Mouse (Mus musculus) midbrain, embryonic 10.5 days (tissue): ENCODE measurements around the gene Ctsk. TPM values are rescaled to one million over a fixed set of nuclear protein-coding genes. Genes with fewer than 3 reads are reported as not detected.

ENCODE experiments used
- DNase-seq: peaks from one replicate; pipeline ENCODE4 v3.0.0-alpha.2; 2017; ENCODE audit warnings: low spot score
- H3K27ac ChIP-seq: fragments of 300-500 bp; sonication (generic); replicated peaks from 2 replicates; pipeline ENCODE4 v1.5.1; 2016; ENCODE audit warnings: mild to moderate bottlenecking
- H3K27me3 ChIP-seq: fragments of 300-500 bp; sonication (generic); 2 replicates; pipeline ENCODE4 v1.6.1; 2016; ENCODE audit warnings: low read depth, mild to moderate bottlenecking; ENCODE audit not compliant: poor library complexity, severe bottlenecking
- H3K36me3 ChIP-seq: fragments of 300-500 bp; sonication (generic); 2 replicates; pipeline ENCODE4 v1.6.1; 2016; ENCODE audit warnings: mild to moderate bottlenecking, moderate library complexity
- H3K4me1 ChIP-seq: fragments of 300-500 bp; sonication (generic); 2 replicates; pipeline ENCODE4 v1.6.1; 2016
- H3K4me3 ChIP-seq: fragments of 300-500 bp; sonication (generic); 2 replicates; pipeline ENCODE4 v1.5.1; 2016; ENCODE audit warnings: mild to moderate bottlenecking, moderate library complexity
- H3K9me3 ChIP-seq: fragments of 300-500 bp; sonication (generic); replicated peaks from 2 replicates; pipeline ENCODE4 v1.6.1; 2016; ENCODE audit warnings: mild to moderate bottlenecking
- WGBS: fragments of 180-500 bp; shearing (Covaris S2); methylation state at CpG from one replicate; pipeline ENCODE4 v1.1.7; 2016; 5-methylcytosine and 5-hydroxymethylcytosine counted together
- polyA plus RNA-seq: library from polyadenylated mRNA; unstranded; fragments of >200 nt; fragmentation: Nextera tagmentation; extraction: Ambion mirVana; gene quantifications from 2 replicates; pipeline ENCODE4 v1.2.1, GENCODE M21; 2016

Ctsk gene
- polyA plus RNA-seq, 1 experiment from 2014 or later = 2.4 TPM

DNA sequence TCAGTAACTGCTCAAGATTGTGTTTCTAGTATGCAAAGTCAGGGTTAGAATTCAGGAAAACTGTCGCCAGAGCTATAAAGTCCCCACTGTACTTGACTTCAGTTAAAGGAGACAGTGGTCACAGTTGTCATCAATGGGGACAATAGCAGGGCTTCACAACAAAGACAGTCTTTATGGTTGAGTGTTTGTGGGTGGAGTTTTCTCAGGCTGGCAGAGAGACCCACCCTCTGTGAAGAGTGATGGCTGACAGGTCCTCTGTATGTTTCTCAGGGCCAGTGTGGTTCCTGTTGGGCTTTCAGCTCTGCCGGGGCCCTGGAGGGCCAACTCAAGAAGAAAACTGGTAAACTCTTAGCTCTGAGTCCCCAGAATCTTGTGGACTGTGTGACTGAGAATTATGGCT lies 3.3 kb downstream of the Ctsk start:
- Histone ChIP-seq H3K9me3 (no peaks in the 10 kb centered on the region), H3K27me3 (no peaks in the 10 kb centered on the region), H3K4me3 (no peak overlapping the region), H3K27ac (no peak overlapping the region), H3K36me3 (0 out of 2 replicates have a peak, but pooled peaks cover 3% of the 10 kb centered on the region), H3K4me1 (peaks cover 4% of the 10 kb centered on the region; the same call in 1 of the 2 replicates)
- 66% methylated on average over 2 of the region's 2 CpGs for WGBS
- DNase-seq = no peak

DNA sequence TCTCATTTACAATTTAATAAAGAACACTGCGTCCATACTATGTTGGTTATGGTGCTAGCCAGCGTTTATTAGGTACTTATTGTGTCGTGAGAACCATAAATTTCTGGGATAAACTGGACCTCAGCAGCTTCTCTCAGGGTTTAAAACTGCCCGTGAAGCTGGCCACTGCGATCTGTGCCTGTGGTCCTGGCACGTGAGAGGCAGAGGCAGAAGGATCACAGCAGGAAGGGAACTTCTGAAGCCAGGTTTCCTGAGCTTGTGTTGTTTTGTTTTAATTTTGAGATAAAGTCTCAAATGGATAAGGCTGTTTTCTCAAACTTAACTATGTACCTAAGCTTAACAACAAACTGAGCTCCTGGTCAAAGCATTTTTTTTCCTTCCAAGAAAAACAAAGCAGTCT lies 10.3 kb downstream of the Ctsk start:
- WGBS = 79% methylated on average over 6 of the region's 6 CpGs
- DNase-seq = no peak
- H3K4me3 ChIP-seq = no peak overlapping the region

DNA sequence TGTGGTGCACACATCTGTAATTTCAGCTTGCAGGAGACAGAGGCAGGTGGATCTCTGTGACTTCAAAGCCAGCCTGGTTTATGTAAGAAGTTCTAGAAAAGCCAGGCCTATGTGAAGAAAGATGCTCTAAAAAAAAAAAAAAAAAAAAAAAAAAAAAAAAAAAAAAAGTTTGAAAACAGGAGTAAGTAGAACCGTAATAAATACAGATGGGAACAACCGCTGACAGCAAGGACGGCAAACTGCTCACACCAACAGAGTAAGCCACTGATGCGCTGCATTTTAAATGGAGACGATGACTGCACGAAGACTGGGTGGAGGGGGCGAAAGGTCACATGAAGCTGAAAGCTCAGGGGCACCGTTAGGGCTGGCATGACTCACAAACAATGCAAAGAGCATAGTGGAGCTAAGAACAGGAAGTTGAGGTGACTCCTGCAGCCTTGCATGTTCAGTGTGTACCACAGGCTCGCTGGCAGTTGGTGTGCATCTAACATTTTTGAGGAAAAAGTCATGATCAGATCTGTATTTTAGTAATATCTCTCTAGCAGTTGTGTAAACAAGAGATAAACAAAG lies 12.6 kb downstream of the Ctsk start:
- H3K4me3 ChIP-seq = no peak overlapping the region
- no peak overlapping the region for H3K27ac ChIP-seq
- H3K27me3 ChIP-seq = no peaks in the 10 kb centered on the region
- DNase-seq = no peak
- 81% methylated on average over 9 of the region's 9 CpGs for whole genome bisulfite sequencing
- H3K4me1 ChIP-seq = peaks cover 3% of the 10 kb centered on the region; the same call in 1 of the 2 replicates
- H3K36me3 ChIP-seq = 0 out of 2 replicates have a peak, but pooled peaks cover under 1% of the 10 kb centered on the region
- no peaks in the 10 kb centered on the region for H3K9me3 ChIP-seq

More for the DNA sequence above, 10.3 kb downstream of the Ctsk start:
- Histone ChIP-seq H3K27me3 (no peaks in the 10 kb centered on the region), H3K9me3 (no peaks in the 10 kb centered on the region), H3K36me3 (0 out of 2 replicates have a peak, but pooled peaks cover 3% of the 10 kb centered on the region), H3K27ac (no peak overlapping the region), H3K4me1 (peaks cover 3% of the 10 kb centered on the region; the same call in 1 of the 2 replicates)

DNA sequence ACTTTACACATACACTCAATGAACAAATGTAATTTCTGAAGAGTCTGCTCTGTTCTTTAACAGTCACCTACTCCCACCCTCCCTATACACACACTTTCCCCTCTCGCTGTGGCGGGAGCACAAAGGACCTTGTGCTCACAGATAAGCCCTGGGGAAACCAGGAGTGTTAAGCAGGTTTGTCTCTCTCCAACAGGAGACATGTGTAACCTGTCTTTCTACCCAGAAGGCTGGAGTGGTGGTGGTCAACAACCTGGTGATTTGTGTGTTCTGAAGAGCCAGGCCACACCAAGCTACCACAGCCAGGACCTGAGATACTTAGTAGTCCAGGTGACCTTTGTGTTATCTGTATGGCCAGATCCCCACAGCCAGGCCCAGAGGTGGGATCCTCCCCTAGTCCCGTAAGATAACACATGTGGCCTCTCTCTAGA lies 17.6 kb downstream of the Ctsk start:
- no peaks in the 10 kb centered on the region for H3K36me3 ChIP-seq
- DNase-seq = no peak
- H3K4me1 ChIP-seq = peaks cover 6% of the 10 kb centered on the region; the same call in 1 of the 2 replicates
- no peak overlapping the region for H3K27ac ChIP-seq
- no peaks in the 10 kb centered on the region for H3K9me3 ChIP-seq
- WGBS = 90% methylated on average over 3 of the region's 3 CpGs
- no peak overlapping the region for H3K4me3 ChIP-seq
- H3K27me3 ChIP-seq = no peaks in the 10 kb centered on the region

DNA sequence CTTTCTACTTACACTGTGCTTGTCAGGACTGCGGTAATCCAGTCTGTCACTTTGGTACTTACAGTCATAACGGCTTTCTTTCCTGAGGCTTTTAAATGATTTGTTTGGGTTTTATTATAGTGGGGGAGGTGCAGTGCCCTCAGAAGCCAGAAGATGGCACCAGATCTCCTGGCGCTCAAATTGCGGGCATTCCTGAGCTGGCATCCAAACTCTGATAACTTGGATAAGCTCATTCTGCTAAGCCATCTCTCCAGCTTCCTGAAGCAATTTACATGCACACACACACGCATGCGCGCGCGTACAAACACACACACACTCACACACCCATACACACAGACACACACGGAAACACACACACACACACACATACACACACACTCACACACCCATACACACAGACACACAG lies 18.4 kb downstream of the Ctsk start:
- 34% methylated on average over 10 of the region's 10 CpGs for WGBS
- peak overlapping the region; percentile 42; the same call in 1 of the 2 replicates for H3K27ac ChIP-seq
- no peak overlapping the region for H3K4me3 ChIP-seq
- no peaks in the 10 kb centered on the region for H3K9me3 ChIP-seq
- H3K36me3 ChIP-seq = no peaks in the 10 kb centered on the region
- DNase-seq = peak; percentile 69
- no peaks in the 10 kb centered on the region for H3K27me3 ChIP-seq
- peaks cover 3% of the 10 kb centered on the region; the same call in 1 of the 2 replicates for H3K4me1 ChIP-seq

DNA sequence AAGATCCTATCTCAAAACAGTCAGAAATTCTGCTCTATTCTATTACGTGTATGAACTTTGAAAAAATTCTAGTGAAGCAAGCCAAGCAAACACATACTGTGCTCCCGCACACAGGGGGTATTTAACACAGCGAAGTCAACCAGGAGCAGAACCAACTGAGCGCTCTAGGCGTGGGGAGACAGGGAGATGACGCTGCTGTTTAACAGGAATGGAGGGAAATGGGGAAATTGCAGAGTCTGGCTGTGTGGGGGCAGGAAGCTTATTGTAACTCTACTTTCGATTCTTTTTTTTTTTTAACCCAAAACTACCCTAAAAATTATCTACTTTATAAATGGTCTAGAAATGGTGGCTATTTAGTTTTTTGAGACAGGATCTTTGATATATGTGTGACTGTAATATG lies 19.8 kb downstream of the Ctsk start:
- peaks cover 3% of the 10 kb centered on the region; the same call in 1 of the 2 replicates for H3K4me1 ChIP-seq
- no peak for DNase-seq
- no peaks in the 10 kb centered on the region for H3K9me3 ChIP-seq
- H3K27me3 ChIP-seq = no peaks in the 10 kb centered on the region
- H3K4me3 ChIP-seq = no peak overlapping the region
- 85% methylated on average over 7 of the region's 7 CpGs for WGBS
- H3K36me3 ChIP-seq = no peaks in the 10 kb centered on the region
- H3K27ac ChIP-seq = no peak overlapping the region

DNA sequence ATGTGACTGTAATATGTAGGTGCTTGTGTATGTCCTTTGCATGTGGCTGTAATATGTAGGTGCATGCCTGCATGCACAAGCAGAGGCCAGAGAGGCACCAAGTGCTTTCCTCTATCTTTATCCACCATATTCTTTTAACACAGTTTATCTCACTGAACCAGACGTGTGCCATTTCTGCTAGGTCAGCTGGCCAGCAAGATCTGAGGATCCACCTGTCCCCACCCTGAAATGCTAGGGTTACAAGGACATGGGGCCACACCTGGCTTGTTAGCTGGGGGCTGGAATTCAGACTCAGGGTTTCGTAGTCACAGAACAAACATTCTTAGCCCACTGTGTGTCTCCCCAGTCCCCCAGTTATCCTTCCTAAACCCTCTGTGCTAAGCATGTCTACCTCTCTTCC lies 20.3 kb downstream of the Ctsk start:
- no peaks in the 10 kb centered on the region for H3K27me3 ChIP-seq
- no peaks in the 10 kb centered on the region for H3K36me3 ChIP-seq
- H3K4me3 ChIP-seq = no peak overlapping the region
- 76% methylated on average over 2 of the region's 2 CpGs for WGBS
- H3K27ac ChIP-seq = peak overlapping the region; percentile 28; the same call in 1 of the 2 replicates
- no peak for DNase-seq
- peaks cover 3% of the 10 kb centered on the region; the same call in 1 of the 2 replicates for H3K4me1 ChIP-seq
- H3K9me3 ChIP-seq = no peaks in the 10 kb centered on the region

DNA sequence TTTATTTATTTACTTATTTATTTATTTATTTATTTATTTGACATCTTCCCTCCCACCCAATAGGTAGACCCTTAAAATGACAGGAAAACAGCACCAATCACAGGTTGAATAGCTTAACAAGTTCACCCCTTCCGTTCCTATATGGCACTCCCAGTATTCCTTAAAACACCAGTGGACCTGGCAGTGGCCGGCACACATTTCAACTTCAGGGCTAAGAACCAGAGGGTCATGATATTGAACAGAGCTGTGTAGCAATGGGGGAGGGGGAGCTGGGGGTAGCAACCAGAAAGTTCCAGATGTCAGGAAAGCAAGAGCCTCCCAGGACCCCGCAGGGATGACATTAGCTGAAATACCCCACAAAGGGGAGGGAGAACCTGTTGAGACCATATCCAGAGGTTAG lies 21.0 kb downstream of the Ctsk start:
- Histone ChIP-seq H3K4me1 (peaks cover 3% of the 10 kb centered on the region; the same call in 1 of the 2 replicates), H3K9me3 (no peaks in the 10 kb centered on the region), H3K36me3 (no peaks in the 10 kb centered on the region), H3K27ac (no peak overlapping the region), H3K27me3 (no peaks in the 10 kb centered on the region), H3K4me3 (no peak overlapping the region)
- no peak for DNase-seq
- WGBS = 89% methylated on average over 3 of the region's 3 CpGs

DNA sequence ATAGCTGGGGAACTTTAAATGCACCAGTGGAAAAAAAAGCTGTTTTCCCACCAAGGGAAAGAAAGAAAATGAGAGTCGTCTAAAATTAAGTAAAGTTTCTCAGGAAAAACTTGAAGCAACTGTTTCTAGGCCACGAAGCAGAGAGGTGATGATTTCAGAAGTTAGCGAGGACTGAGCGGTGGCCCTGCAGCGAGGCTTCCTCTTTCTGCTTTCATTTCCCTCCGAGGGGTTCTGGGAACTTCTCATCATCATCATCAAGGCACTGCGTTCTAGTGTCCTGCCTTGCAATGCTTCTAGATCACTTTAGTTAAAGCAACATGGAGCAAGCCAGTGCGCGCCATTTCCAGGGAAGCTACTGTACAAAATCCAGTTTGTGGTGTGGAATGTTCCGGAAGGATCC lies 22.1 kb downstream of the Ctsk start:
- Histone ChIP-seq H3K4me3 (no peak overlapping the region), H3K9me3 (no peaks in the 10 kb centered on the region), H3K27ac (no peak overlapping the region), H3K36me3 (no peaks in the 10 kb centered on the region), H3K27me3 (no peaks in the 10 kb centered on the region), H3K4me1 (peaks cover 3% of the 10 kb centered on the region; the same call in 1 of the 2 replicates)
- no peak for DNase-seq
- WGBS = 92% methylated on average over 10 of the region's 10 CpGs

DNA sequence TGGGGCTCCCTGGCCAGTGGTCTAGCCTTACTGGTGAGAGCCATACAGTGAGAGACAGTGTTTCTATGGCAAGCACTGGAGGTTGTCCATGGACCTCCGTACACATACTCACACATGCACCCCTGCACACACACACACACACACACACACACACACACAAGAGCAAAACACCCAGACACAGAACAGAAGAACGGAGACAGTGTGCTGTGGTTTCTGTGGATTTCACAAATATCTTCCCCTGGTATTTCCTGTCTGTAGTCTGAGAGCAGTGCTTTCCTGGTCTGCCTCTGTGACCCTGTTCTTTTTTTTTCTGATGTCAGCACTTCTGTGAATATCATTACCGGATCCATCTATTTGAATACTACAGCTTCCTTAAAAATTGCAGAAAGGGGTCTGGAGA lies 24.6 kb downstream of the Ctsk start:
- 86% methylated on average over 3 of the region's 3 CpGs for WGBS
- H3K36me3 ChIP-seq = no peaks in the 10 kb centered on the region
- H3K4me3 ChIP-seq = no peak overlapping the region
- H3K27ac ChIP-seq = no peak overlapping the region
- no peaks in the 10 kb centered on the region for H3K9me3 ChIP-seq
- no peaks in the 10 kb centered on the region for H3K4me1 ChIP-seq
- no peaks in the 10 kb centered on the region for H3K27me3 ChIP-seq
- no peak for DNase-seq

DNA sequence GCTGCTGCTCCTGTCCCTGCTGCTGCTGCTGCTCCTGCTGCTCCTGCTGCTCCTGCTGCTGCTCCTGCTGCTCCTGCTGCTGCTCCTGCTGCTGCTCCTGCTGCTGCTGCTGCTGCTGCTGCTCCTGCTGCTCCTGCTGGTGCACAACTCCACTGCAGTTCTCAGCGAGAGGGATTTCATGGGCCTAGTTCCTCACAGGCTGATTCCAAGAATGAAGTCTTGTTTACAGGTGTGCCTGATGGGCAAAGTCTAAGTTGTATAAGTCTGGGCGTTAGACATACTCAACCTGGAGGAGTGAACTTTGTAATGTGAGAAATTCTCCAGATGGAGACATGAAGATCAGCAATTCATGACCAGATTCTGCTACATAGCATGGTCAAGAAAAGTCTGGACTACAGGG lies 25.6 kb downstream of the Ctsk start:
- Histone ChIP-seq H3K4me3 (no peak overlapping the region), H3K27ac (no peak overlapping the region), H3K27me3 (no peaks in the 10 kb centered on the region), H3K36me3 (no peaks in the 10 kb centered on the region), H3K4me1 (no peaks in the 10 kb centered on the region), H3K9me3 (no peaks in the 10 kb centered on the region)
- no peak for DNase-seq
- WGBS = 81% methylated on average over 2 of the region's 2 CpGs

DNA sequence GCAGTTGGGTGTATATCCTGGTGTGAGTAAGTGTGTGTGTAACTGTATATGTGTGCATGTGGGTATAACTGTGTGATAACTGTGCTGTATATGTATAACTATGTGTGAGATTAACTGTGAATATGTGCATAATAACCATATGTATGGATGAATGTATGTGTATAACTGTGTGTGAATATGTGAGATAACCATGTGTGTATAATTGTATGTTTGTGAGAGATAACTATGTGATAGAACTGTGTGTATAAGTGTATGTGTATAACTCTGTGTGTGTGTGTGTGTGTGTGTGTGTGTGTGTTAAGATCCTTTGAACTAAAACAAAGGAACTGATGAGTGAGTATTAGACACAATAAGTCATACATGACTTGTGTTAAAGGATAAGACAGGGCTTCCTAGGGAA lies 27.1 kb downstream of the Ctsk start:
- H3K4me1 ChIP-seq = no peaks in the 10 kb centered on the region

DNA sequence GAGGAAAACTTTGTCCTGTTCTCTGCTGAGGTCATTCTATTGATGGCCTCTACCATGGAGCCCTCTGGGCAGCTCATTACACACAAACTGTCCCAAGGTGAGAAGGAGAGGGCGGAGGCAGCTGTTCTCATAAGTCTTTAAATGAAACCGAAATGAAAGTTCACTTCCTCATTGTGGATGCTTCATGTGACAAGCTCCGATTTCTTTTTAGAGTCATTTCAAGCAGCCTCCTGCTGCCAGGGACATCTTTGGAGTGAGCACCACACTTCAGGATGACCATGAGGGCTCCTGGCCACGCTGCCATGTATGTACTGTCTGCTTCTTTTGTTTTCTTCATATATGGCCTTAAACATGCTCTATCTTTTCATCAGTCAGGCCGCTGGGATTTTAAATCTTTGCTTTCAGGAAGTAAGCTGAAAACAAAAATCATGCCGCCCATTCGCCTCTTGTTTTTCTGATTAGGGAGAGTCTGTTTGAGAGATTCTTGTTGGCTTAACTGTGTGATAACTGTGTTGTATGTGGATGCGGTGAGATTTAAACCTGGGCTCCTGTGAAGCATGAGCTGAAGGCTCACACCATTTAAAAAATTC lies 27.7 kb downstream of the Ctsk start, which contains the start of gene Ctss:
Gene Ctss, plus strand, starts transcription at position 165 of the 590 bp plus-strand sequence.
- Histone ChIP-seq H3K27ac (no peak within 1 kb of the TSS), H3K36me3 (no peaks in the 10 kb centered on the region), H3K4me1 (no peaks in the 10 kb centered on the region), H3K27me3 (no peaks in the 10 kb centered on the region), H3K9me3 (no peaks in the 10 kb centered on the region), H3K4me3 (no peak within 1 kb of the TSS)
- DNase-seq = no peak
- WGBS = 91% methylated on average over 8 of the region's 8 CpGs

More for the DNA sequence above, 27.1 kb downstream of the Ctsk start:
- H3K4me3 ChIP-seq = no peak overlapping the region
- no peaks in the 10 kb centered on the region for H3K9me3 ChIP-seq
- H3K27ac ChIP-seq = no peak overlapping the region
- H3K36me3 ChIP-seq = no peaks in the 10 kb centered on the region
- no peaks in the 10 kb centered on the region for H3K27me3 ChIP-seq
- no peak for DNase-seq
